Mouse (Mus musculus) left cerebral cortex, adult 9 months (tissue): ENCODE measurements at regions not wholly inside any gene's neighbourhood (a gene's known extent, or its start where the extent isn't known, plus 50 kb on each side); places are given as distances from the start of the nearest gene placed in this dataset.
"Not testable (repeated sequence)": the region's sequence is repeated elsewhere in the genome, so short reads cannot be mapped to it uniquely, and the experiment has no call there.

Experiments
- DNase-seq, 2 experiments: peaks; one replicate each; pipeline ENCODE4 v3.0.0; 2022; ENCODE audit warnings: low spot score in 2 of 2

GRCm38 (mm10) chr12:64137997-64138396 lies 336.5 kb downstream of the Fscb start:
- peak; percentile 1 to 13 for DNase-seq

- DNase-seq = no peak
These were observed 358.1 kb downstream of the Fscb start for GRCm38 (mm10) chr12:64116438-64116837.

- DNase-seq = peak in 1 of 2 experiments; percentile 3
These were observed 360.0 kb downstream of the Fscb start for GRCm38 (mm10) chr12:64114476-64114875.

GRCm38 (mm10) chr12:64104214-64104613 lies 370.3 kb downstream of the Fscb start:
- DNase-seq = peak in 1 of 2 experiments; percentile 11

- no peak for DNase-seq
These were observed 397.7 kb downstream of the Fscb start for GRCm38 (mm10) chr12:64076789-64077188.

- peak; percentile 1 to 13 for DNase-seq
These were observed 429.0 kb downstream of the Fscb start for GRCm38 (mm10) chr12:64045528-64045927.

GRCm38 (mm10) chr12:64008631-64009030 lies 465.9 kb downstream of the Fscb start:
- not testable (repeated sequence) for DNase-seq
